Mouse (Mus musculus) kidney, adult 2 months (tissue): ENCODE measurements around the gene Pate3.

Experiments
- CTCF ChIP-seq: fragments of 200-500 bp; conservative IDR thresholded peaks from 2 replicates; pipeline ENCODE4 v1.5.1; 2011; ENCODE audit warnings: low read depth, mild to moderate bottlenecking, control low read depth, low read length, moderate library complexity, mixed read lengths; ENCODE audit not compliant: insufficient read depth, insufficient read length
- POLR2A ChIP-seq: fragments of 200-500 bp; IDR thresholded peaks from one replicate; pipeline ENCODE4 v1.6.1; 2011; ENCODE audit warnings: low read depth, low read length, control low read depth

GRCm38 (mm10) chr9:35648102-35648501 is at the start of gene Pate3:
- TF ChIP-seq CTCF, result no peak
- no peak for TF ChIP-seq POLR2A
